Mouse (Mus musculus) right cerebral cortex, adult 2 months (tissue): ENCODE measurements around the gene Lrrc15.
A peak's percentile ranks its signal among the peaks of the same experiment; 100 is the strongest.

ENCODE experiments used
- DNase-seq, 2 experiments: peaks; one replicate each; pipeline ENCODE4 v3.0.0; 2021 to 2022; ENCODE audit warnings: low spot score in 2 of 2

The Lrrc15 gene

DNA sequence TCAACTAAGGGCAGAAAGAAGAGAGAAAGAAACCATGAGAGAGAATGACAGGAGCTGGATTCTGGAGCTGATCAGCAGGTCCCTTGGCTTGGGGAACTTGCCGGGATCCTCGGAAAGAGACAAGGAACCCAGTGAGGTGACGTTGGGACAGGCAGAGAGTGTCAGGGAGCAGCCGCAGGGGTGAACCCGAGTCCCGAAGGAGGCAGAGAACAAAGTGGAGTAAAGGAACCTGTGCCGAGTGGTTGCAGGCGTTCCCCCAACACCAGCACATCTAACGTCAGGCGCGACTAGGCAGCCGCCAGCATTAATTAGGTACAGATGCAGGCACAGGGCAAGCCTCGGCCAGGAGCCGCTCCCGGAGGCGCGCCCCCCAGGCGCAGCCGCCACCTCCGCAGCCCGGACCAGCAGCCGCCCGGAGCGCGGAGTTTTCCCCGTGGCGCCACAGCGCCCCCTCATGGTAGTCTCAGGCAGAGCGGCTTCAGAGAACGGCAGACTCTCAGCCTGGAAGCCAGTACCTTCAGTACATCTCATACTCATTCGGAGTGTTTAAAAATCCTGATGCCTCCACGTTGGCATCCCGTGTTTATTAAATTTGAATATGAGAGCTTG is 46.9 kb downstream of the Lrrc15 start:
- DNase-seq: peak; percentile 83 to 88

DNA sequence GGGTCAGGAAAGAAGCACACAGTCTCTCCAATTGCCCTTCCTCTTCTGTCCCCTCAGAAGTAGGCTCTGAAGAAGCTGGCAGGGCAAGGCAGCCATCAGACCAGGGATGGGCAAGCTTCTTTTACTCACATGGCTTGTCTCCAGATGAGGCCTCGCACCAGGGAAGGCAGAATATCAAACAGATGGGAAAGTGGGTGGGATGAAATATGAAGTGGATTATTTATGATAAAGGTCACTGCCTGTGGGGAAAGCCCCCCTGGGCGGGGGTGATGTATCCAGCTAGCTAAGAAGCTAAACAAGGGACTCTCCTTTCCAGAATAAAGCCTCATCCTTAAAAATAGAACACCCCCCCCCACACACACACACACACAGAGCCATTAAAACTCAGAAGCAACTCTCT is 47.5 kb downstream of the Lrrc15 start:
- DNase-seq: peak; percentile 38 to 43

DNA sequence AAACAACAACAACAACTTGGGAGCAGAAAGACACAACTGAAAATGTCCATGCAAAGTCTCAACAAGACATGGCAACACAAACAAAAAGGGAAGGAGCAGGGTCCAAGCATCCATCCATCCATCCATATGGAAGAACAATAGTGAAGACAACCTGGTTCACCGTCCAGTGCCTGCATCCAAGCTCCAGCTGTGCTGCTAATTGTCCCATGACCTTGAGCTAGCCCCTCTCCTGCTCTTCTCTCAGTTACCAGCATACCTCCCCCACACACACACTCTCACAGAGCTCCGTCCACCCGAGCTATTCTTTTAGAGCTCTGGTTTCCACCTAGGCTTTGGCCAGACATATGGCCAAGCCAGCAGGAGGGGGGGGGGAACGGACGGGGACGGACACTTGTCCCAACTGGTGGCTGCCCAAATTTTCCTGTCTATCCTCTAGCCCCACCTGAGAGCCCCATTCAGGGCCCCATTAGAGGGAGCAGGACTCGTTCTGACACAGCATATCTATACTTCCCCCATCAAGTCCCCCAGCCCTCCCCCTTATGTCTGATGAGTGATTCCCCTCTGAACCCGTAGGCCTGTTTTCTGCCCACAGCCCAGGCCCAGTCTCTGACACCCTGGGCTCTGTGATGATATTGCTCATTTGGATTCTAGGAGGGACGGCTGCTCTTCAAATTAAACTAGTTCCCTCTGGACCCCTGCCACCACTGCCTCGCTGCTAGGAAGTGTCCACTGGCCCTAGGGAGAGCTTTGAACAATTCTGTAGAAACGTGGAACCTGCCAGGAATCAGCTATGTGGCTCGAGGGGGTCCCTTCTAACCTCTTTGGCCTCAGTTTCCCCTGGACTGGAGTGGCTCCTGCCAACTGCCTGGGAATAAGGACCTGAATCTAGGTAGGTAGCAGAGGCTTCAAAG is 48.2 kb downstream of the Lrrc15 start:
- DNase-seq: no peak

DNA sequence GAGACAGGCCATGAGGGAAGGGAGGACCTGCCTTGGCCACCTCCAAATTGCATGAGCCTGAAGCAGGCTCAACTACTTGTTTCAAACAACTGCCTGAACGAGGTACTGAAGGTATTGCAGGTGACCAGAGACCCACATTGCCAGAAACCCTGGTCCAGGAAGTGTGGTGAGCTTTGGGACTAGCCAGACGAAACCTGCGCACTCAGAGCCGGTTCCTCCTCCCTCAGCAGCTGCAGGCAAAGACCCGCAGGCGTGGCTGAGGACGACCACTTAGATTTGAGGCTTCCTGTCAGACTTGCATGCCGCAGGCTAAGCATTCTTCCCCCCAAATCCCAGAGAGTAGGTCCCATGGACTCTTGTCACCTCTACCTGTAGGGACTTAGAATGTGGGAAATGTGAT is 49.0 kb downstream of the Lrrc15 start:
- no peak for DNase-seq

DNA sequence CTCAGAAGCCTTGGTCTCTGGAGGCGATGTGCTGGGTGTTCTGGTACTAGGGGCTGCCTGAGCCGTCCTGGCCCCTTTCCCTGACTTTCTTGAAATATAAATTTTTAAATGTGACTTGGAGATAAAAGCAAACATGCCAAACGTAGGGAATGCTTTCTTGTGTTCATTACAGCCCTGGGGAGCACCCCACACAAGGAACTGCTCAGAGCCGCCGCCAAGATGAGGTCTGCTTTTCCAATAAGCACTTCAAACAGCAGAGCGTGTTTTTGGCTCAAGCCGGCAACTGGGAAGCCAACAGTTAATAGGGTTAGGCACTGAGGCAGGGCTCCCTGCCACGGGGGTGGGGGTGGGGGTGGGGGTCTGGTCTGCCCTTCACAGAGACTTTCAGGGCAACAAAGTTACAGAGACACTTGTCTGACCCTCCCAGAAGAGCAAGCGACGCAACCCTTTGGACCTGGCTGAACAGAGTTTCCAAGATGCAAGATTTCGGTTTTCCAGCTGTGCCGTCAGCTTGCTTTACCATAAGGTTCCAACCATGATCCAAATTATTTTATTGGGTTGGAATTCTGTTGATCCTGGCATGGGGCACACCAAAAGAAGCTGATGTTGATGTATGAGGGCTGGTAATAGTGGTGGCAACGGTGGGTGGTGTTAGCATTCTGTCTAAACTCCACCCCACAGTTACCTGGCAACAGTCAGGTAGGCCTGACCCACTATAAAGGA is 51.0 kb downstream of the Lrrc15 start:
- DNase-seq: no peak

DNA sequence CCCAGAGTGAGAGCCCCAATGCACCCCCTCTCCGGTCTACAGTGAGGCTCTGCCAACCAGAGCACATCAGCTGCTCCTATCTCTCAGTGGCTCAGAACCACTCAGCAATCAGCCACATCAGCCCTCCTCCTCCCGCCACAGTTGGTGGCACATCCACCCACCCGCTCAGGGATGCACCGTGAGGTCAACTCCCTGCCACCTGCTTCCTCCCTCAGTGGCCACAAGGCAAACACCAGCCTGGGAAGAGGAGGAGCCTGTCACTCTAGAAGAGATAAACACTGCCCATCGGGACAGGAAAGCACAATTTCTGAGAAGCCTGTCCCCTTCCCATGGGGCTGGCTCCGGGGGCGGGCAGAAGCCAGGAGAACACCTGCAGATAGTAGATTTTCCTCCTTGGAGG is 55.7 kb downstream of the Lrrc15 start:
- no peak for DNase-seq

DNA sequence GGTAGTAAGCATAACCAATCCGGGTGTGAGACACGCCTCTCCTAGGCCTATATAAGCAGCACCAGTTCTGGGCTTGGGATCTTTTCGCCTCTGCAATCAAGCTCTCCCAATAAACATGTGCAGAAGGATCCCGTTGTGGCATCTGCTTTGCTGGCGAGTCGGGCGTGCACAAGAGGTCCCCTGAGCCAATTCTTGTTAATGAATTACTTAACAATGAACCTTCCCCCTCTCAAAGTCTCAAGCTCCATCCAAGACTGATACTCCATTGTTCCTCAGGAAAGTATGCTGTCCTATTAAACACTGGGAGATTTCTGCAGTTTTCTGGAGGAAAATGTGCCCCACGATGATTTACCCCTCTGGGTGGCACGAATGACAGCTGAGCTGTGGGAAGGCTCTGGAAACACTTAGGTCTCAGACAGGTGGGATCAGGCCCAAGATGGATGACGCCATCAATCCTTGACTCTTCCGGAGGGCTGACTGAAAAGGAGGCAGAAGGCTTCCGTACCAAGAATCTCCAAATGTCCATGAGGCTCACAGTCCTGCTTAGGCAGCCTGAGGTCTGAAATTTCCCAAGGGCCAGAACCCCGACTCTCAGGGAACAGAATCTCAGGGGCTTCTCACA is 61.8 kb downstream of the Lrrc15 start:
- DNase-seq: no peak
